Mouse (Mus musculus) hematopoietic multipotent progenitor cell, adult 10-12 weeks (in vitro differentiated cells): ENCODE results near the gene Angpt4. TPM values are rescaled to one million over a fixed set of nuclear protein-coding genes. Genes with fewer than 3 reads are reported as not detected.

ENCODE experiments used
- polyA plus RNA-seq: library from polyadenylated mRNA; stranded (reverse); fragments of >175 nt; gene quantifications from 2 replicates; pipeline ENCODE4 v1.2.3, GENCODE M21; 2012; ENCODE audit warnings: low replicate concordance

Gene Angpt4
- not detected in 2 replicates for polyA plus RNA-seq

DNA sequence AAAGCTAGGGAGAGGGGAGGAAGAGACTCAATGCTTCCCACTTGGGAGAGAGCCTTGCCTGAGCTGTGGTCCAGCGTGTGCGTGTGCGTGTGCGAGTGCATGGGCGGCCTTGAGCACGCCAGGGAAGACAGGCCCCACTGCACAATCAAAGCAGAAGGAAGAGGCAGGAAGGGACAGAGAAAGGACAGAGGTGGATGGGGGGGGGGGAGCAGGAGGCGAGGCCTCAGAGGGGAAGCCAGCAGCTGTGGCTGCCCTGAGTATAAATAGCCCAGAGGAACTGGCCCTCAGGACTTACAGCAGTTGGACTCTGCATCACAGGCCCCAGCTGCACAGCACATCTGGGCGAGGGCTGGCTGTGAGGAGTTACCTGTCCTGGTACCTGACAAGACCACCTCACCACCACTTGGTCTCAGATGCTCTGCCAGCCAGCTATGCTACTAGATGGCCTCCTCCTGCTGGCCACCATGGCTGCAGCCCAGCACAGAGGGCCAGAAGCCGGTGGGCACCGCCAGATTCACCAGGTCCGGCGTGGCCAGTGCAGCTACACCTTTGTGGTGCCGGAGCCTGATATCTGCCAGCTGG is at the start of gene Angpt4:
Gene Angpt4, plus strand, starts transcription at position 292 of the 582 bp plus-strand sequence.

DNA sequence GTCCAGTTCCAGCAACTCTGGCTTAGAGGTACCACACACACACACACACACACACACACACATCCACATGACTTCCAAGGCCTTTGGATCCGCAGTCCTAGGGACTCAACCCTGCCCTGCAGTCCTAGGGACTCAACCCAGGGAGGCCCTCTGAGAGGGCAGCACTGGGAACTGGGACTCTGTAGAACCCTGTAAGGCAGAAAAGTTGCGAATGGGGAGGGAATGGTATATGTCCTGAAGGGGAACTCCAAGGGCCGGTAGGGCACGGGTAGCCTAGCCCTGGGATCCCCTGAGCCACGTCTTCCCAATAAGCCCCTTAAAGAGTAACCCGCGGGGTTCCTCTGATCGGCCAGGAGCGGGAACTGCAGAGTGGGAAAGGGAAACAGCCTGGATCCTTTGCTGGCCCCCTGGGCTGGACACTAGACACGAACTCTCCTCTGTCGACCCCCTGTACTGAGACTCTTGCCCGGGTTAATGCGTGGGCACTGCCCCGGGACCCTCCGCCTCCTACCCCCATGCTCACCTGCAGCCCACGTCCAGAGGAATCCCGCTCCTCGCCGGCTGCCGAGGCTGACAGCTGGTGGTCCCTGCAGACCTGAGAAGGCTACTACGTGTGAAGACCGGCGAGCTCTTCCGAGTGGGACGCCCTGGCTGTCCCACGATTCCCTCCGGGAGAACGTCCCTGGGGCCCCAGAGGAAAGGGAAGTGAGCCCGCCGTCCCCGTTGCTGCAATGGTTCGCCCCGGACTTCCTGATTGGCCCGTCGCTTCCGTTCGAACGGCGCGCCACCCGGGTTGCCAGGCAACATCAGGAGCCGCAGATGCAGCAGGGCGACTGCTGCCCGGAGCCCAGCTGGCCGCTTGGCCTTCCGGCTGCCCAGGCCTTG is 68.7 kb downstream of the Angpt4 start, which contains the start of gene Fam110a:
Gene Fam110a, minus strand, starts transcription at position 750 of the 885 bp plus-strand sequence.

Other genes starting within 250 kb of the Angpt4 start
- gene Rad21l, start 242.7 kb upstream of the Angpt4 start, polyA plus RNA-seq: not detected in 2 replicates
- gene Tmem74b, start 209.2 kb upstream of the Angpt4 start, polyA plus RNA-seq: not detected in 2 replicates
- gene Psmf1, start 167.0 kb upstream of the Angpt4 start, polyA plus RNA-seq: 5.6 and 54.2 TPM in 2 replicates
- not detected in 2 replicates for gene Rspo4, start 68.3 kb upstream of the Angpt4 start, polyA plus RNA-seq
- gene Fam110a, start 69.0 kb downstream of the Angpt4 start, polyA plus RNA-seq: 14.9 and 25.3 TPM in 2 replicates
- 1.5 and 2.6 TPM in 2 replicates for gene Slc52a3, start 85.3 kb downstream of the Angpt4 start, polyA plus RNA-seq
- 0.04 TPM in 1 of 2 replicates, not detected in the other for gene Scrt2, start 170.3 kb downstream of the Angpt4 start, polyA plus RNA-seq
- 2.1 and 5.7 TPM in 2 replicates for gene Srxn1, start 194.3 kb downstream of the Angpt4 start, polyA plus RNA-seq
- 0.12 and 0.14 TPM in 2 replicates for gene Tcf15, start 232.4 kb downstream of the Angpt4 start, polyA plus RNA-seq